Comparison of ENCODE assay signal across 8 mouse cellular contexts in the genomic region with DNA sequence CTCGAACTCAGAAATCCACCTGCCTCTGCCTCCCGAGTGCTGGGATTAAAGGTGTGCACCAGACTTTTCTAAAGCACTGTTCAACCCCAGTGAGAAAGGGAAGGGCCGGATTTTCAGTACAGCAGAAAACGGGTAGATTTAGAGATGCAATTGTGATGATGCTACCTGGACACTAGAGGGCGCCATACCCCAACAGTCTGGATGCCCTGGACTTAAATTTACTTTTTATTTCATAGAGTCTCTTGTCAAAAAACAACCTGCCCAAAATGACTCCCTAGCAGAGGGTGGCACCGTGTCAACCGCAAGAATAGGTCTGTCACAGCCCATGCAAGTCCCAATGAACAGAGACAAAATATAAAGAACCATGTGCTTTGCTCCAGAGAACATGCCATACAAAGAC.
A peak's percentile ranks its signal among the peaks of the same experiment; 100 is the strongest.
DNase-seq lines count a peak whose midpoint lies in the region; ATAC-seq lines count a peak whose summit lies in the region.

No protein-coding gene starts in this region.

- WGBS in intestine, embryonic 14.5 days = 21% methylated on average over 7 of the region's 7 CpGs
- WGBS in intestine, embryonic 15.5 days = 25% methylated on average over 7 of the region's 7 CpGs
- whole genome bisulfite sequencing in kidney, embryonic 15.5 days = 16% methylated on average over 7 of the region's 7 CpGs
- 26% methylated on average over 7 of the region's 7 CpGs for WGBS in neural tube, embryonic 11.5 days

- no peaks in the 10 kb centered on the region; the same call in 1 of the 2 replicates for H3K4me1 ChIP-seq in intestine, embryonic 14.5 days (replicated peaks; ENCODE audit: control insufficient read depth, insufficient read depth, low read length)
- H3K4me1 ChIP-seq in intestine, embryonic 15.5 days (replicated peaks) = peaks cover 13% of the 10 kb centered on the region; the same call in 1 of the 2 replicates
- peaks cover 54% of the 10 kb centered on the region for H3K4me1 ChIP-seq in kidney, embryonic 15.5 days
- H3K4me1 ChIP-seq in neural tube, embryonic 11.5 days (ENCODE audit: control insufficient read depth, insufficient read depth, low read length) = peaks cover 22% of the 10 kb centered on the region

- no peak overlapping the region for H3K4me2 ChIP-seq in intestine, embryonic 14.5 days (ENCODE audit: low read length)
- no peak overlapping the region for H3K4me2 ChIP-seq in intestine, embryonic 15.5 days (replicated peaks)
- H3K4me2 ChIP-seq in kidney, embryonic 15.5 days = no peak overlapping the region
- H3K4me2 ChIP-seq in neural tube, embryonic 11.5 days (ENCODE audit: low read depth) = no peak overlapping the region

- no peak overlapping the region for H3K27ac ChIP-seq in intestine, embryonic 14.5 days (ENCODE audit: low read depth)
- no peak overlapping the region for H3K27ac ChIP-seq in intestine, embryonic 15.5 days
- H3K27ac ChIP-seq in kidney, embryonic 15.5 days = 0 out of 2 replicates have a peak overlapping the region, but pooled peaks have one; percentile 39
- no peak overlapping the region for H3K27ac ChIP-seq in neural tube, embryonic 11.5 days (ENCODE audit: low read depth, low read length)

- no peaks in the 10 kb centered on the region for H3K9me3 ChIP-seq in intestine, embryonic 14.5 days (ENCODE audit: control insufficient read depth, low read length)
- no peaks in the 10 kb centered on the region for H3K9me3 ChIP-seq in intestine, embryonic 15.5 days
- no peaks in the 10 kb centered on the region for H3K9me3 ChIP-seq in kidney, embryonic 15.5 days (replicated peaks)
- no peaks in the 10 kb centered on the region for H3K9me3 ChIP-seq in neural tube, embryonic 11.5 days (ENCODE audit: control insufficient read depth, low read length)

- H3K4me3 ChIP-seq in intestine, embryonic 14.5 days (ENCODE audit: low read depth, low read length) = no peak overlapping the region
- no peak overlapping the region for H3K4me3 ChIP-seq in intestine, embryonic 15.5 days (replicated peaks)
- no peak overlapping the region for H3K4me3 ChIP-seq in kidney, embryonic 15.5 days (replicated peaks)
- no peak overlapping the region for H3K4me3 ChIP-seq in neural tube, embryonic 11.5 days (ENCODE audit: low read depth, low read length)

- ATAC-seq in intestine, embryonic 14.5 days (replicated peaks; ENCODE audit: low FRiP score, low TSS enrichment, low read depth) = no peak
- ATAC-seq in intestine, embryonic 15.5 days = no peak
- no peak for ATAC-seq in kidney, embryonic 15.5 days (replicated peaks; ENCODE audit: low FRiP score)
- ATAC-seq in neural tube, embryonic 11.5 days (ENCODE audit: insufficient read depth, low FRiP score, low TSS enrichment) = no peak
- ATAC-seq in erythroid progenitor cell, adult 5-6 weeks (replicated peaks; ENCODE audit: low FRiP score, poor library complexity, severe bottlenecking) = no peak

- H3K9ac ChIP-seq in intestine, embryonic 14.5 days (ENCODE audit: low read length) = no peak overlapping the region
- H3K9ac ChIP-seq in intestine, embryonic 15.5 days = no peak overlapping the region
- no peak overlapping the region for H3K9ac ChIP-seq in kidney, embryonic 15.5 days
- no peak overlapping the region for H3K9ac ChIP-seq in neural tube, embryonic 11.5 days (ENCODE audit: low read length)

- H3K36me3 ChIP-seq in intestine, embryonic 14.5 days (ENCODE audit: control insufficient read depth, insufficient read depth, low read length) = no peaks in the 10 kb centered on the region
- H3K36me3 ChIP-seq in intestine, embryonic 15.5 days = no peaks in the 10 kb centered on the region
- no peaks in the 10 kb centered on the region for H3K36me3 ChIP-seq in kidney, embryonic 15.5 days
- H3K36me3 ChIP-seq in neural tube, embryonic 11.5 days (ENCODE audit: control insufficient read depth, insufficient read depth, low read length) = no peaks in the 10 kb centered on the region

- peak; percentile 81 for DNase-seq in intestine, embryonic 14.5 days (ENCODE audit: low spot score)
- DNase-seq in A20 (ENCODE audit: low read depth, low spot score) (peak; percentile 57), MEL-GATA-1-ER (ENCODE audit: extremely low read depth, low read depth) (peak; percentile 17)
- peak; percentile 80 to 83 for DNase-seq in cerebellum, postnatal 10 days
- DNase-seq in neural tube, embryonic 11.5 days (ENCODE audit: low spot score) = peak; percentile 56

- no peaks in the 10 kb centered on the region for H3K27me3 ChIP-seq in intestine, embryonic 14.5 days (replicated peaks; ENCODE audit: control insufficient read depth, insufficient read depth, low read length)
- no peaks in the 10 kb centered on the region for H3K27me3 ChIP-seq in intestine, embryonic 15.5 days (replicated peaks)
- H3K27me3 ChIP-seq in kidney, embryonic 15.5 days = no peaks in the 10 kb centered on the region
- no peaks in the 10 kb centered on the region for H3K27me3 ChIP-seq in neural tube, embryonic 11.5 days (ENCODE audit: control insufficient read depth, insufficient read depth, low read length)

Comparison
In these comparisons a context has a peak if more than half of its experiments do, and no peak if none do; other contexts are left out.
1. DNase-seq: peak in every context shown above with its lines; median percentile 82 in cerebellum, postnatal 10 days; 81 in intestine, embryonic 14.5 days; 57 in A20; 56 in neural tube, embryonic 11.5 days; 17 in MEL-GATA-1-ER.